Mouse (Mus musculus) bone marrow macrophage, adult 2 months (primary cell): Measurements from ENCODE around the gene Hmgb1.

Experiments used
- CTCF ChIP-seq: IDR thresholded peaks from 2 replicates; pipeline ENCODE4 v1.5.1; 2012; ENCODE audit warnings: low read depth, mild to moderate bottlenecking, low read length, moderate library complexity
- POLR2A ChIP-seq: IDR thresholded peaks from 2 replicates; pipeline ENCODE4 v1.6.1; 2012; ENCODE audit warnings: mild to moderate bottlenecking, low read depth, low read length, borderline replicate concordance

DNA sequence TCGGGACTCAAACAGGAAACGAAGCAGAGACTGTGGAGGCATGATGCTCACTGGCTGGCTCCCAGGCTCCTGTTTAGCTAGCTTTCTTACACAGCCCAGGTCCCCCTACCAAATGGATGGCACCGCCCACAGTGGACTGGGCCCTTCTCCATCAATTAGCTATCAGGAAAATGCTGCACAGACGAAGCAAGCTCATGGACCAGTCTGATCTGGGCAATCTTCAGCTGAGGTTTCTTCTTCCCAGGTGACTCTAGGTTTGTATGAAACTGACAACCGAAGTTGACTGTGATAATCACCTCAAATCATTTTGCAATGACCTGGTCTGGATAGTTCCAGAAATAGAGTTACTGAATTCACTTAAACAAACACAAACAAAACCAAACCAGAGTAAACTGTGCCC, 94.8 kb downstream of the Hmgb1 start:
- no peak for TF ChIP-seq CTCF
- no peak for TF ChIP-seq POLR2A
